Mouse (Mus musculus): ENCODE data around the gene Cracr2b. TPM values are rescaled to one million over a fixed set of nuclear protein-coding genes. Genes with fewer than 3 reads are reported as not detected.
A peak's percentile ranks its signal among the peaks of the same experiment; 100 is the strongest.

Gene Cracr2b
- total and polyA plus RNA-seq, 2 experiments from 2014 or later = 23.9 to 134 TPM

DNA sequence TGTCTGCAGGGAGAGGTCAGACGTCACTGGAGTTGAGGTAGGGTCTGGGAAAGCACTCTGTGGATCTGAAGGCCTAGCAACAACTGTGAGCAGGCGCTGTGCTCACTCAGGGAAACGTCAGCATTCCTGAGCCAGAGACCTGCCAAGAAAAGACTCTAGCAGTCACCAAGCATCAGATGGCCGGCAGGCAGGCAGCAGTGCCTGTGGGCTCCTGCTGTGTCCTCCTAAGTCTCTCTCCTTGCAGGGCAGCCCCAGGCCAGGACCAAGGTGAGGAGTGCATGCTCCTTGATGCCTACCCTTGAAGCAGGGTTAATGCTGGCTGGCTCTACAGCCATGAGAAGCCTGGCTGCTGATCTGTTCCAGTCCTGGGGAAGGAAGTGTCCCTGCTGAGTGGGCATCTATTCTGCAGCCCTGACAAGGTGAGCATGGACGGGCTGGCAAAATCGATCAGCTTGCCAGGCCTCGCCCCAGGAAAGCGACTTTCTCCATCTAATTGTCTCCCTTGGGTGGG is 49.8 kb downstream of the Cracr2b start:
- Histone ChIP-seq H3K27me3 (ENCODE audit: control insufficient read depth, insufficient read depth, low read length) (no peaks in the 10 kb centered on the region), H3K36me3 (replicated peaks; ENCODE audit: control insufficient read depth, insufficient read depth, low read length) (no peaks in the 10 kb centered on the region), H3K27ac (ENCODE audit: low read depth) (peak overlapping the region; percentile 78), H3K9me3 (replicated peaks; ENCODE audit: control insufficient read depth, low read length) (no peaks in the 10 kb centered on the region), H3K9ac (replicated peaks; ENCODE audit: low read depth, low read length) (no peak overlapping the region), H3K4me3 (ENCODE audit: low read depth, low read length) (no peak overlapping the region), H3K4me1 (ENCODE audit: control insufficient read depth, insufficient read depth) (peaks cover 8% of the 10 kb centered on the region), H3K4me2 (ENCODE audit: low read depth, low read length) (no peak overlapping the region)
- DNase-seq (ENCODE audit: low spot score) (peak; percentile 67), ATAC-seq (ENCODE audit: insufficient read depth, low read depth) (peak; percentile 83)
- 49% methylated on average over 8 of the region's 8 CpGs for WGBS
- no peak for TF ChIP-seq EP300 (IDR thresholded peaks at IDR 0.05; ENCODE audit: low read depth)
- TF ChIP-seq CTCF (IDR thresholded peaks at IDR 0.05; ENCODE audit: low read depth) = no peak

Other genes with a start within 250 kb of the Cracr2b start
- gene Lmntd2, start 247.0 kb upstream of the Cracr2b start, total RNA-seq (2014; rRNA removed; ENCODE audit: low replicate concordance) = 0.12 TPM in 1 of 2 replicates, not detected in the other
- gene Lmntd2, start 247.0 kb upstream of the Cracr2b start, polyA plus RNA-seq (2015; fragmentation: Nextera tagmentation; extraction: Ambion mirVana) = 0.07 and 0.15 TPM in 2 replicates
- 6.7 and 43.2 TPM in 2 replicates for gene Rassf7, start 245.2 kb upstream of the Cracr2b start, total RNA-seq (2014; rRNA removed; ENCODE audit: low replicate concordance)
- 5.8 and 7.1 TPM in 2 replicates for gene Rassf7, start 245.2 kb upstream of the Cracr2b start, polyA plus RNA-seq (2015; fragmentation: Nextera tagmentation; extraction: Ambion mirVana)
- gene Phrf1, start 232.3 kb upstream of the Cracr2b start, total RNA-seq (2014; rRNA removed; ENCODE audit: low replicate concordance) = 28.9 and 31.9 TPM in 2 replicates
- 17.4 and 20.4 TPM in 2 replicates for gene Phrf1, start 232.3 kb upstream of the Cracr2b start, polyA plus RNA-seq (2015; fragmentation: Nextera tagmentation; extraction: Ambion mirVana)
- gene Irf7, start 194.6 kb upstream of the Cracr2b start, total RNA-seq (2014; rRNA removed; ENCODE audit: low replicate concordance) = 10.0 and 18.8 TPM in 2 replicates
- 6.2 and 7.5 TPM in 2 replicates for gene Irf7, start 194.6 kb upstream of the Cracr2b start, polyA plus RNA-seq (2015; fragmentation: Nextera tagmentation; extraction: Ambion mirVana)
- not detected in 2 replicates for gene Cdhr5, start 184.3 kb upstream of the Cracr2b start, total RNA-seq (2014; rRNA removed; ENCODE audit: low replicate concordance)
- not detected in 2 replicates for gene Cdhr5, start 184.3 kb upstream of the Cracr2b start, polyA plus RNA-seq (2015; fragmentation: Nextera tagmentation; extraction: Ambion mirVana)
- not detected in 2 replicates for gene Sct, start 182.0 kb upstream of the Cracr2b start, total RNA-seq (2014; rRNA removed; ENCODE audit: low replicate concordance)
- 1.0 and 1.6 TPM in 2 replicates for gene Sct, start 182.0 kb upstream of the Cracr2b start, polyA plus RNA-seq (2015; fragmentation: Nextera tagmentation; extraction: Ambion mirVana)
- not detected in 2 replicates for gene Drd4, start 169.1 kb upstream of the Cracr2b start, total RNA-seq (2014; rRNA removed; ENCODE audit: low replicate concordance)
- 0.07 TPM in 1 of 2 replicates, not detected in the other for gene Drd4, start 169.1 kb upstream of the Cracr2b start, polyA plus RNA-seq (2015; fragmentation: Nextera tagmentation; extraction: Ambion mirVana)
- gene Deaf1, start 133.4 kb upstream of the Cracr2b start, total RNA-seq (2014; rRNA removed; ENCODE audit: low replicate concordance) = 26.4 and 30.6 TPM in 2 replicates
- gene Deaf1, start 133.4 kb upstream of the Cracr2b start, polyA plus RNA-seq (2015; fragmentation: Nextera tagmentation; extraction: Ambion mirVana) = 21.2 and 22.0 TPM in 2 replicates
- gene Tmem80, start 133.4 kb upstream of the Cracr2b start, total RNA-seq (2014; rRNA removed; ENCODE audit: low replicate concordance) = 23.6 and 33.0 TPM in 2 replicates
- 29.8 and 29.9 TPM in 2 replicates for gene Tmem80, start 133.4 kb upstream of the Cracr2b start, polyA plus RNA-seq (2015; fragmentation: Nextera tagmentation; extraction: Ambion mirVana)
- 2.7 and 8.9 TPM in 2 replicates for gene Eps8l2, start 122.2 kb upstream of the Cracr2b start, total RNA-seq (2014; rRNA removed; ENCODE audit: low replicate concordance)
- 0.67 and 0.69 TPM in 2 replicates for gene Eps8l2, start 122.2 kb upstream of the Cracr2b start, polyA plus RNA-seq (2015; fragmentation: Nextera tagmentation; extraction: Ambion mirVana)
- 151 and 173 TPM in 2 replicates for gene Taldo1, start 68.9 kb upstream of the Cracr2b start, total RNA-seq (2014; rRNA removed; ENCODE audit: low replicate concordance)
- gene Taldo1, start 68.9 kb upstream of the Cracr2b start, polyA plus RNA-seq (2015; fragmentation: Nextera tagmentation; extraction: Ambion mirVana) = 225 and 238 TPM in 2 replicates
- gene Gatd1, start 47.0 kb upstream of the Cracr2b start, total RNA-seq (2014; rRNA removed; ENCODE audit: low replicate concordance) = 29.4 and 32.7 TPM in 2 replicates
- 19.9 and 24.2 TPM in 2 replicates for gene Gatd1, start 47.0 kb upstream of the Cracr2b start, polyA plus RNA-seq (2015; fragmentation: Nextera tagmentation; extraction: Ambion mirVana)
- gene Cend1, start 31.6 kb upstream of the Cracr2b start, total RNA-seq (2014; rRNA removed; ENCODE audit: low replicate concordance) = 0.27 and 3.2 TPM in 2 replicates
- gene Cend1, start 31.6 kb upstream of the Cracr2b start, polyA plus RNA-seq (2015; fragmentation: Nextera tagmentation; extraction: Ambion mirVana) = 1.7 and 1.8 TPM in 2 replicates
- 9.7 and 17.7 TPM in 2 replicates for gene Slc25a22, start 23.2 kb upstream of the Cracr2b start, total RNA-seq (2014; rRNA removed; ENCODE audit: low replicate concordance)
- 11.8 and 13.1 TPM in 2 replicates for gene Slc25a22, start 23.2 kb upstream of the Cracr2b start, polyA plus RNA-seq (2015; fragmentation: Nextera tagmentation; extraction: Ambion mirVana)
- 0.15 and 2.0 TPM in 2 replicates for gene Pidd1, start 17.1 kb upstream of the Cracr2b start, total RNA-seq (2014; rRNA removed; ENCODE audit: low replicate concordance)
- gene Pidd1, start 17.1 kb upstream of the Cracr2b start, polyA plus RNA-seq (2015; fragmentation: Nextera tagmentation; extraction: Ambion mirVana) = 1.7 and 2.3 TPM in 2 replicates
- gene Rplp2, start 13.7 kb upstream of the Cracr2b start, total RNA-seq (2014; rRNA removed; ENCODE audit: low replicate concordance) = 302 and 309 TPM in 2 replicates
- gene Rplp2, start 13.7 kb upstream of the Cracr2b start, polyA plus RNA-seq (2015; fragmentation: Nextera tagmentation; extraction: Ambion mirVana) = 880 and 926 TPM in 2 replicates
- gene Pnpla2, start 5.9 kb upstream of the Cracr2b start, total RNA-seq (2014; rRNA removed; ENCODE audit: low replicate concordance) = 47.9 and 63.8 TPM in 2 replicates
- gene Pnpla2, start 5.9 kb upstream of the Cracr2b start, polyA plus RNA-seq (2015; fragmentation: Nextera tagmentation; extraction: Ambion mirVana) = 157 and 159 TPM in 2 replicates
- gene Cd151, start 6.3 kb downstream of the Cracr2b start, total RNA-seq (2014; rRNA removed; ENCODE audit: low replicate concordance) = 288 and 323 TPM in 2 replicates
- 37.8 and 39.7 TPM in 2 replicates for gene Cd151, start 6.3 kb downstream of the Cracr2b start, polyA plus RNA-seq (2015; fragmentation: Nextera tagmentation; extraction: Ambion mirVana)
- 17.4 and 32.3 TPM in 2 replicates for gene Polr2l, start 14.0 kb downstream of the Cracr2b start, total RNA-seq (2014; rRNA removed; ENCODE audit: low replicate concordance)
- gene Polr2l, start 14.0 kb downstream of the Cracr2b start, polyA plus RNA-seq (2015; fragmentation: Nextera tagmentation; extraction: Ambion mirVana) = 77.6 and 81.3 TPM in 2 replicates
- 84.2 and 87.8 TPM in 2 replicates for gene Tspan4, start 14.1 kb downstream of the Cracr2b start, total RNA-seq (2014; rRNA removed; ENCODE audit: low replicate concordance)
- 72.2 and 72.3 TPM in 2 replicates for gene Tspan4, start 14.1 kb downstream of the Cracr2b start, polyA plus RNA-seq (2015; fragmentation: Nextera tagmentation; extraction: Ambion mirVana)
- 12.5 and 23.5 TPM in 2 replicates for gene Chid1, start 78.8 kb downstream of the Cracr2b start, total RNA-seq (2014; rRNA removed; ENCODE audit: low replicate concordance)
- gene Chid1, start 78.8 kb downstream of the Cracr2b start, polyA plus RNA-seq (2015; fragmentation: Nextera tagmentation; extraction: Ambion mirVana) = 17.7 and 20.3 TPM in 2 replicates
- gene Ap2a2, start 101.1 kb downstream of the Cracr2b start, total RNA-seq (2014; rRNA removed; ENCODE audit: low replicate concordance) = 60.4 and 63.3 TPM in 2 replicates
- gene Ap2a2, start 101.1 kb downstream of the Cracr2b start, polyA plus RNA-seq (2015; fragmentation: Nextera tagmentation; extraction: Ambion mirVana) = 28.7 and 30.6 TPM in 2 replicates
- gene Muc6, start 194.2 kb downstream of the Cracr2b start, total RNA-seq (2014; rRNA removed; ENCODE audit: low replicate concordance) = not detected in 2 replicates
- 0.03 and 0.04 TPM in 2 replicates for gene Muc6, start 194.2 kb downstream of the Cracr2b start, polyA plus RNA-seq (2015; fragmentation: Nextera tagmentation; extraction: Ambion mirVana)
- gene Muc2, start 229.2 kb downstream of the Cracr2b start, total RNA-seq (2014; rRNA removed; ENCODE audit: low replicate concordance) = 1.7 TPM in 1 of 2 replicates, not detected in the other
- not detected in 2 replicates for gene Muc2, start 229.2 kb downstream of the Cracr2b start, polyA plus RNA-seq (2015; fragmentation: Nextera tagmentation; extraction: Ambion mirVana)